Mouse (Mus musculus): ENCODE data around the gene Eef1akmt2. TPM values are rescaled to one million over a fixed set of nuclear protein-coding genes. Genes with fewer than 3 reads are reported as not detected.

Gene Eef1akmt2
- polyA plus RNA-seq, 1 experiment from 2014 or later = 78.3 TPM

GRCm38 (mm10) chr7:132806926-132807857 is 45.3 kb downstream of the Eef1akmt2 start:
- Histone ChIP-seq H3K9ac (peak overlapping the region; percentile 15; the same call in 1 of the 2 replicates), H3K4me3 (no peak overlapping the region), H3K36me3 (peaks cover 15% of the 10 kb centered on the region), H3K9me3 (no peaks in the 10 kb centered on the region), H3K27ac (peak overlapping the region; percentile 70), H3K4me1 (peaks cover 91% of the 10 kb centered on the region), H3K27me3 (no peaks in the 10 kb centered on the region), H3K4me2 (replicated peaks) (peak overlapping the region; percentile 23; the same call in 1 of the 2 replicates)
- ATAC-seq (ENCODE audit: low FRiP score, low read depth) = no peak
- 71% methylated on average over 13 of the region's 13 CpGs for WGBS

GRCm38 (mm10) chr7:132806286-132806685 is 46.2 kb downstream of the Eef1akmt2 start:
- Histone ChIP-seq H3K4me1 (peaks cover 89% of the 10 kb centered on the region), H3K27me3 (no peaks in the 10 kb centered on the region), H3K9me3 (no peaks in the 10 kb centered on the region), H3K36me3 (peaks cover 16% of the 10 kb centered on the region), H3K9ac (no peak overlapping the region), H3K27ac (no peak overlapping the region), H3K4me3 (no peak overlapping the region), H3K4me2 (replicated peaks) (no peak overlapping the region)
- no peak for ATAC-seq (ENCODE audit: low FRiP score, low read depth)
- WGBS = 80% methylated on average over 5 of the region's 5 CpGs

- WGBS = 88% methylated on average over 5 of the region's 5 CpGs
- H3K4me1 ChIP-seq = peaks cover 82% of the 10 kb centered on the region
These were observed 47.5 kb downstream of the Eef1akmt2 start for GRCm38 (mm10) chr7:132804951-132805350.

GRCm38 (mm10) chr7:132804461-132804860 is 48.0 kb downstream of the Eef1akmt2 start:
- Histone ChIP-seq H3K4me2 (replicated peaks) (no peak overlapping the region), H3K9me3 (no peaks in the 10 kb centered on the region), H3K27me3 (no peaks in the 10 kb centered on the region), H3K4me1 (peaks cover 78% of the 10 kb centered on the region), H3K4me3 (no peak overlapping the region), H3K27ac (no peak overlapping the region), H3K36me3 (peaks cover 16% of the 10 kb centered on the region), H3K9ac (no peak overlapping the region)
- 66% methylated on average over 7 of the region's 7 CpGs for WGBS
- ATAC-seq (ENCODE audit: low FRiP score, low read depth) = no peak

More at GRCm38 (mm10) chr7:132804951-132805350, 47.5 kb downstream of the Eef1akmt2 start:
- H3K4me3 ChIP-seq = no peak overlapping the region
- no peak for ATAC-seq (ENCODE audit: low FRiP score, low read depth)
- no peaks in the 10 kb centered on the region for H3K27me3 ChIP-seq
- H3K9ac ChIP-seq = no peak overlapping the region
- no peak overlapping the region for H3K4me2 ChIP-seq (replicated peaks)
- no peak overlapping the region for H3K27ac ChIP-seq
- H3K9me3 ChIP-seq = no peaks in the 10 kb centered on the region
- H3K36me3 ChIP-seq = peaks cover 16% of the 10 kb centered on the region

- Histone ChIP-seq H3K4me3 (no peak overlapping the region), H3K4me1 (peaks cover 73% of the 10 kb centered on the region), H3K4me2 (replicated peaks) (no peak overlapping the region), H3K9me3 (no peaks in the 10 kb centered on the region), H3K36me3 (peaks cover 16% of the 10 kb centered on the region), H3K9ac (no peak overlapping the region), H3K27ac (no peak overlapping the region), H3K27me3 (no peaks in the 10 kb centered on the region)
- WGBS = 76% methylated on average over 3 of the region's 3 CpGs
- ATAC-seq (ENCODE audit: low FRiP score, low read depth) = no peak
These were observed 48.5 kb downstream of the Eef1akmt2 start for GRCm38 (mm10) chr7:132803962-132804361.

- no peak for ATAC-seq (ENCODE audit: low FRiP score, low read depth)
- WGBS = 65% methylated on average over 2 of the region's 2 CpGs
- no peak overlapping the region for H3K4me2 ChIP-seq (replicated peaks)
- H3K9ac ChIP-seq = no peak overlapping the region
- no peak overlapping the region for H3K27ac ChIP-seq
- H3K36me3 ChIP-seq = peaks cover 19% of the 10 kb centered on the region
- H3K9me3 ChIP-seq = no peaks in the 10 kb centered on the region
- no peak overlapping the region for H3K4me3 ChIP-seq
- H3K4me1 ChIP-seq = peaks cover 67% of the 10 kb centered on the region
- H3K27me3 ChIP-seq = no peaks in the 10 kb centered on the region
These were observed 49.1 kb downstream of the Eef1akmt2 start for GRCm38 (mm10) chr7:132803336-132803735.

- WGBS = 83% methylated on average over 11 of the region's 11 CpGs
- no peak overlapping the region for H3K27ac ChIP-seq
These were observed 49.8 kb downstream of the Eef1akmt2 start for GRCm38 (mm10) chr7:132802691-132803090.

GRCm38 (mm10) chr7:132802066-132802465 is 50.4 kb downstream of the Eef1akmt2 start:
- 65% methylated on average over 2 of the region's 2 CpGs for WGBS
- no peak overlapping the region for H3K4me3 ChIP-seq
- H3K4me2 ChIP-seq (replicated peaks) = no peak overlapping the region
- H3K27ac ChIP-seq = no peak overlapping the region
- peaks cover 17% of the 10 kb centered on the region for H3K36me3 ChIP-seq
- no peaks in the 10 kb centered on the region for H3K27me3 ChIP-seq
- no peaks in the 10 kb centered on the region for H3K9me3 ChIP-seq
- no peak overlapping the region for H3K9ac ChIP-seq
- no peak for ATAC-seq (ENCODE audit: low FRiP score, low read depth)
- peaks cover 54% of the 10 kb centered on the region for H3K4me1 ChIP-seq

More at GRCm38 (mm10) chr7:132802691-132803090, 49.8 kb downstream of the Eef1akmt2 start:
- no peaks in the 10 kb centered on the region for H3K27me3 ChIP-seq
- H3K9ac ChIP-seq = no peak overlapping the region
- no peak overlapping the region for H3K4me2 ChIP-seq (replicated peaks)
- ATAC-seq (ENCODE audit: low FRiP score, low read depth) = no peak
- H3K36me3 ChIP-seq = peaks cover 20% of the 10 kb centered on the region
- peaks cover 60% of the 10 kb centered on the region for H3K4me1 ChIP-seq
- H3K4me3 ChIP-seq = no peak overlapping the region
- no peaks in the 10 kb centered on the region for H3K9me3 ChIP-seq

- H3K9ac ChIP-seq = no peak overlapping the region
- H3K4me2 ChIP-seq (replicated peaks) = no peak overlapping the region
- H3K27ac ChIP-seq = no peak overlapping the region
- no peak overlapping the region for H3K4me3 ChIP-seq
- WGBS = 82% methylated on average over 5 of the region's 5 CpGs
- H3K36me3 ChIP-seq = peaks cover 12% of the 10 kb centered on the region
- H3K27me3 ChIP-seq = no peaks in the 10 kb centered on the region
- no peaks in the 10 kb centered on the region for H3K9me3 ChIP-seq
- H3K4me1 ChIP-seq = peaks cover 49% of the 10 kb centered on the region
- no peak for ATAC-seq (ENCODE audit: low FRiP score, low read depth)
These were observed 51.0 kb downstream of the Eef1akmt2 start for GRCm38 (mm10) chr7:132801509-132801908.

GRCm38 (mm10) chr7:132800868-132801267 is 51.6 kb downstream of the Eef1akmt2 start:
- Histone ChIP-seq H3K9me3 (no peaks in the 10 kb centered on the region), H3K27ac (no peak overlapping the region), H3K4me2 (replicated peaks) (no peak overlapping the region), H3K4me1 (peaks cover 43% of the 10 kb centered on the region), H3K27me3 (no peaks in the 10 kb centered on the region), H3K9ac (no peak overlapping the region), H3K36me3 (peaks cover 9% of the 10 kb centered on the region), H3K4me3 (no peak overlapping the region)
- WGBS = 89% methylated on average over 10 of the region's 10 CpGs
- no peak for ATAC-seq (ENCODE audit: low FRiP score, low read depth)

GRCm38 (mm10) chr7:132799119-132800016 is 53.1 kb downstream of the Eef1akmt2 start:
- Histone ChIP-seq H3K4me1 (peaks cover 39% of the 10 kb centered on the region), H3K9ac (no peak overlapping the region), H3K27me3 (no peaks in the 10 kb centered on the region), H3K36me3 (peaks cover 9% of the 10 kb centered on the region), H3K27ac (no peak overlapping the region), H3K4me2 (replicated peaks) (no peak overlapping the region), H3K9me3 (no peaks in the 10 kb centered on the region), H3K4me3 (no peak overlapping the region)
- no peak for ATAC-seq (ENCODE audit: low FRiP score, low read depth)
- 90% methylated on average over 5 of the region's 5 CpGs for WGBS

- no peaks in the 10 kb centered on the region for H3K27me3 ChIP-seq
- no peak overlapping the region for H3K27ac ChIP-seq
- no peak overlapping the region for H3K4me3 ChIP-seq
- H3K4me2 ChIP-seq (replicated peaks) = no peak overlapping the region
- no peak for ATAC-seq (ENCODE audit: low FRiP score, low read depth)
- peaks cover 3% of the 10 kb centered on the region; the same call in 1 of the 2 replicates for H3K36me3 ChIP-seq
- WGBS = 87% methylated on average over 5 of the region's 5 CpGs
- no peaks in the 10 kb centered on the region for H3K9me3 ChIP-seq
- peaks cover 37% of the 10 kb centered on the region for H3K4me1 ChIP-seq
- H3K9ac ChIP-seq = no peak overlapping the region
These were observed 57.3 kb downstream of the Eef1akmt2 start for GRCm38 (mm10) chr7:132795141-132795540.
